Mouse (Mus musculus) heart, adult 2 months (tissue): Measurements from ENCODE around the gene Syap1. TPM values are rescaled to one million over a fixed set of nuclear protein-coding genes. Genes with fewer than 3 reads are reported as not detected.
"Not testable (repeated sequence)": the region's sequence is repeated elsewhere in the genome, so short reads cannot be mapped to it uniquely, and the experiment has no call there.

ENCODE experiments used
- DNase-seq, 2 experiments: peaks; one replicate each; pipeline ENCODE4 v3.0.0; 2021
- H3K27ac ChIP-seq: fragments of 200-600 bp; 2 replicates; pipeline ENCODE4 v1.8.1; 2022
- H3K27me3 ChIP-seq: fragments of 200-500 bp; 2 replicates; pipeline ENCODE4 v1.6.1; 2012; ENCODE audit warnings: mild to moderate bottlenecking, low read length, inconsistent platforms, mixed read lengths; ENCODE audit not compliant: control insufficient read depth, insufficient read depth
- H3K36me3 ChIP-seq: fragments of 200-500 bp; 2 replicates; pipeline ENCODE4 v1.6.1; 2012; ENCODE audit warnings: low read length, inconsistent platforms; ENCODE audit not compliant: control insufficient read depth, insufficient read depth
- H3K4me1 ChIP-seq: fragments of 200-500 bp; 2 replicates; pipeline ENCODE4 v1.6.1; 2011; ENCODE audit warnings: low read length; ENCODE audit not compliant: control insufficient read depth, insufficient read depth
- H3K4me3 ChIP-seq: fragments of 200-600 bp; 2 replicates; pipeline ENCODE4 v1.8.1; 2022
- H3K79me2 ChIP-seq: fragments of 200-500 bp; replicated peaks from 2 replicates; pipeline ENCODE4 v1.6.1; 2012; ENCODE audit warnings: mild to moderate bottlenecking, inconsistent platforms, low read length, moderate library complexity, mixed read lengths; ENCODE audit not compliant: control insufficient read depth, insufficient read depth
- H3K9ac ChIP-seq: fragments of 200-500 bp; 2 replicates; pipeline ENCODE4 v1.6.1; 2012; ENCODE audit warnings: low read depth, mild to moderate bottlenecking, control low read depth, inconsistent platforms, low read length, mixed read lengths
- CTCF ChIP-seq: fragments of 200-600 bp; IDR thresholded peaks from 2 replicates; pipeline ENCODE4 v1.8.1; 2022; ENCODE audit warnings: antibody characterized with exemption, mild to moderate bottlenecking, moderate library complexity
- EP300 ChIP-seq: fragments of 200-500 bp; IDR thresholded peaks from 2 replicates; pipeline ENCODE4 v1.6.1; 2011; ENCODE audit warnings: low read depth, low read length, control low read depth; ENCODE audit not compliant: insufficient read depth
- POLR2A ChIP-seq: fragments of 200-500 bp; IDR thresholded peaks from 2 replicates; pipeline ENCODE4 v1.6.1; 2011; ENCODE audit warnings: mild to moderate bottlenecking, low read depth, low read length, control low read depth; ENCODE audit not compliant: insufficient read depth
- WGBS: fragments of 180-500 bp; shearing (Covaris S2); methylation state at CpG from one replicate; pipeline ENCODE4 v1.1.7; 2018; 5-methylcytosine and 5-hydroxymethylcytosine counted together
- intact Hi-C: fragments of 180-260 bp; cut with DNase I; formaldehyde crosslinking; loops from one replicate; pipeline ENCODE4 v1.15.1; 2025
- polyA plus RNA-seq: library from polyadenylated mRNA; depleted of rRNA; stranded (reverse); fragments of >200 nt; gene quantifications from 2 replicates; pipeline ENCODE4 v1.2.3, GENCODE M21; 2012
- total RNA-seq, 2 experiments: library from RNA; stranded (reverse); gene quantifications; 2 replicates each; pipeline ENCODE4 v1.2.3; 2021

Gene Syap1
- total and polyA plus RNA-seq, 3 experiments: 7.2 to 27.0 (median 26.5) TPM

DNA sequence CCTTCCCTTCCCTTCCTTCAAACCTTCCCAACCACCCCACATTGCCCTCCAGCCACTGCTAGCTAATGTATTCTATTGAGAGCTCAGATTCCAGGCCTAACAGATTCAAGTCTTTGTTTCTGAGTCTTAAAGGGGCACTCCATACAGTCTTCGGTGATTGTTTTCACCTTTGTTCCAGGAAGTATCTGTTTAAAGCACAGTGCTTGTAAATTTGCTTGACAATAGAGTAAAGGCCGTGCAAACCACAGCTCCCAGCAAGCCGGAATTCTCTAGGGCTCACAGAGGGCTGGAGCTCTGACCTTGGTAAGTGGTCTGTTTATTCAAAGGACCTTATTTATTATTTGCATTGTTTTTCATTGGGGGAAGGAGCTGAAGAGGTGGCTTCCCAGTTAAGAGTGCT, 56.1 kb downstream of the Syap1 start:
- no peaks in the 10 kb centered on the region for H3K27me3 ChIP-seq
- no peaks in the 10 kb centered on the region for H3K4me1 ChIP-seq
- intact Hi-C loops: no loop called here
- no peak overlapping the region for H3K27ac ChIP-seq
- WGBS: 60% methylated on average over 3 of the region's 3 CpGs
- no peaks in the 10 kb centered on the region for H3K79me2 ChIP-seq
- no peak overlapping the region for H3K9ac ChIP-seq
- H3K4me3 ChIP-seq: no peak overlapping the region
- DNase-seq: no peak
- no peak for TF ChIP-seq CTCF
- TF ChIP-seq POLR2A: no peak
- no peak for TF ChIP-seq EP300
- H3K36me3 ChIP-seq: no peaks in the 10 kb centered on the region

GRCm38 (mm10) chrX:162831542-162831941, 56.7 kb downstream of the Syap1 start:
- no peak overlapping the region for H3K27ac ChIP-seq
- H3K36me3 ChIP-seq: no peaks in the 10 kb centered on the region
- H3K4me1 ChIP-seq: no peaks in the 10 kb centered on the region
- H3K4me3 ChIP-seq: no peak overlapping the region
- intact Hi-C loops: no loop called here
- no peak for DNase-seq
- H3K9ac ChIP-seq: no peak overlapping the region
- H3K27me3 ChIP-seq: no peaks in the 10 kb centered on the region
- no peak for TF ChIP-seq POLR2A
- no peak for TF ChIP-seq EP300
- TF ChIP-seq CTCF: no peak
- no peaks in the 10 kb centered on the region for H3K79me2 ChIP-seq
- WGBS: 71% methylated on average over 1 of the region's 1 CpGs

DNA sequence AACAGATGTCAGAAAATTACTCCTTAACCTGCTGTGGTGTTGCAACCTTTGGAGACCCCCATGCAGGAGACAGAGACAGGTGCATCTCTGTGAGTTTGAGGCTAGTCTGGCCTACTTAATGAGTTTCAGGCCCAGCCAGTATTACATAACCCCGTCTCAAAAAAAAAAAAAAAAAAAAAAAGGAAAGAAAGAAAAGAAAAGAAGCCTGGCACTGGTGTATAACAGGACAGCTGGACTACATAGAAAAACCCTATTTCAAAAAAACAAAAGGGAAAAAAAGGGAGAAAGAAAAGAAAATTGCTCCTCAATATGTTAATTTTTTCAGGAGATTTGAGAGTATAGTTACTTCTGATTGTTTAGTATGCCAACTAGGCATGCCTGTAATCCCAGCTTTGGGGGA, 57.2 kb downstream of the Syap1 start:
- H3K27ac ChIP-seq: no peak overlapping the region
- WGBS: 22% methylated on average over 1 of the region's 1 CpGs
- TF ChIP-seq POLR2A (no peak), CTCF (no peak), EP300 (no peak)

DNA sequence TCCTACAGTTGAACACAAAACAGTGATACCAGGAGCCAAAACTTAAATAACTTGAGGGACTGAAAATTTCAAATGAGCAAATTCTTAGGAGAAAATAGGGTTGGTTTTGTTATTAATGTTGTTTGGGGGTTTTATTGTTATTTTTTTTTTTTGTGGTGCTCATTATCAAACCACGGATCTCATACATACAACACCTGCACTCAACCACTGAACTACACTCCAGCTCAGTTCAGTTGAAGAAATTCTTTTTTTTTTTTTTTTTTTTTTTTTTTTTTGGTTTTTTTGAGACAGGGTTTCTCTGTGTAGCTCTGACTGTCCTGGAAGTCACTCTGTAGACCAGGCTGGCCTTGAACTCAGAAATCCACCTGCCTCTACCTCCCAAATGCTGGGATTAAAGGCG, 57.9 kb downstream of the Syap1 start:
- H3K36me3 ChIP-seq, intact Hi-C loops: not testable (repeated sequence)
- 66% methylated on average over 2 of the region's 2 CpGs for WGBS

More for the DNA sequence above, 57.2 kb downstream of the Syap1 start:
- Histone ChIP-seq H3K4me1 (no peaks in the 10 kb centered on the region), H3K79me2 (no peaks in the 10 kb centered on the region), H3K27me3 (no peaks in the 10 kb centered on the region), H3K9ac (no peak overlapping the region), H3K36me3 (no peaks in the 10 kb centered on the region), H3K4me3 (no peak overlapping the region)
- DNase-seq: no peak
- intact Hi-C loops: no loop called here

DNA sequence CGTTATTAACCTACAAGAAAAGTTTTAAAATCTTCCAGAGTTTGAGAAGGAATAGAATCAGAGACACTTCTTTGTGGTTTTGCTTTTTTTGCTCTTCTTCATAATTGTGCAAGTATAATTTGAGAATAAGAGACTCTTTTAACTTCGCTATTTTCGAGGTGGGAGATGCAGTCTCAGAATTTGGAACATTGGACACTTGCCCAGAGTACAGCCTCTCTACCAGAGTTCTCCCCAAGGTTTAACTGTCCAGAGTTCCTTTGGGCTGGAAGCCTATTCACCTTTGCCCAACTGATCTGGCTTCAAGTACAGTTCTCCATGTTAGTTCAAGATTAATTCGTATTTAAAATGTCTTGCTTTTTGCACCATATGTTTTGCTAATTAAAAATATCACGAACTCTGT, 58.5 kb downstream of the Syap1 start:
- TF ChIP-seq CTCF (no peak), POLR2A (no peak)
- Histone ChIP-seq H3K27ac (peak overlapping the region; percentile 48), H3K4me3 (peak overlapping the region; percentile 41), H3K9ac (no peak overlapping the region), H3K27me3 (no peaks in the 10 kb centered on the region), H3K36me3 (no peaks in the 10 kb centered on the region), H3K4me1 (no peaks in the 10 kb centered on the region), H3K79me2 (no peaks in the 10 kb centered on the region)
- intact Hi-C loops: no loop called here
- DNase-seq: no peak
- WGBS: 23% methylated on average over 5 of the region's 5 CpGs

More for the DNA sequence above, 57.9 kb downstream of the Syap1 start:
- not testable (repeated sequence) for H3K79me2 ChIP-seq, H3K27me3 ChIP-seq, H3K9ac ChIP-seq, H3K27ac ChIP-seq, H3K4me3 ChIP-seq, DNase-seq, H3K4me1 ChIP-seq

- Histone ChIP-seq H3K27me3 (no peaks in the 10 kb centered on the region), H3K36me3 (no peaks in the 10 kb centered on the region), H3K4me1 (no peaks in the 10 kb centered on the region), H3K4me3 (peak within 1 kb of the TSS; percentile 60), H3K9ac (peak within 1 kb of the TSS; percentile 69), H3K27ac (peak within 1 kb of the TSS; percentile 77), H3K79me2 (no peaks in the 10 kb centered on the region)
- peak; percentile 90 to 97 for DNase-seq
- intact Hi-C loops: no loop called here
- WGBS: 24% methylated on average over 37 of the region's 37 CpGs
- no peak for TF ChIP-seq CTCF
- TF ChIP-seq POLR2A: peak; percentile 87
- no peak for TF ChIP-seq EP300
Observed at GRCm38 (mm10) chrX:162829203-162829708, 59.0 kb downstream of the Syap1 start, which contains the start of gene Txlng. Txlng (minus strand) TSS chrX:162829454.

DNA sequence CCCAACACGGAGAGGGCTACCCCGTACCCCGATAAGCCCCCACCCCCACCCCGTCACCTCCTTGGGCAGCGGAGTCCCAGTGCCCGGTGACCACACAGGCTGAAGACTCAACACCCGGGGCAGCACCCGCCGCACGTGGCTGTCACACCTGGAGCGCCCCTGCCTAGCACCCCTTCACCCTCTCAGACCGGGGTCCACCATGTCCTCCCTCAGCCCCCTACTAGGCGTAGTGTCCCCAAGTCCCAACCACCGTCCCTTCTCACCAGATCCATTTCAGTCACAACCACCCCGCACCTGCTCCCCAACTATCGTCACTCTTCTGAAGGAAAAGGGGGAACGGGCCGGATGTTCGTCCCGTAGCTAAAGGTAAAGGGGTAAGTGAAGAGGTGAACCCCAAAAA, 59.5 kb downstream of the Syap1 start:
- H3K36me3 ChIP-seq: no peaks in the 10 kb centered on the region
- 25% methylated on average over 20 of the region's 20 CpGs for WGBS
- H3K27me3 ChIP-seq: no peaks in the 10 kb centered on the region
- H3K9ac ChIP-seq: peak overlapping the region; percentile 69
- peak overlapping the region; percentile 60 for H3K4me3 ChIP-seq
- TF ChIP-seq POLR2A: no peak
- TF ChIP-seq EP300: no peak
- no peak for TF ChIP-seq CTCF
- no peak for DNase-seq
- peak overlapping the region; percentile 77 for H3K27ac ChIP-seq
- intact Hi-C loops: no loop called here
- no peaks in the 10 kb centered on the region for H3K79me2 ChIP-seq
- no peaks in the 10 kb centered on the region for H3K4me1 ChIP-seq
